Mouse (Mus musculus): ENCODE measurements at regions not wholly inside any gene's neighbourhood (a gene's known extent, or its start where the extent isn't known, plus 50 kb on each side); places are given as distances from the start of the nearest gene placed in this dataset.

- TF ChIP-seq CTCF (IDR thresholded peaks at IDR 0.05) (no peak), EP300 (IDR thresholded peaks at IDR 0.05) (no peak)
Observed at GRCm38 (mm10) chr15:64434502-64434901, 374.2 kb upstream of the Fam49b start.

Measured in lung, postnatal 0 days (tissue).